Mouse (Mus musculus): Measurements from ENCODE around the gene Tas2r135.

- no peak for TF ChIP-seq MYOG (IDR thresholded peaks at IDR 0.05; ENCODE audit: control insufficient read depth in 1 of 3, insufficient read depth in 1 of 3, insufficient read length in 2 of 3, low read depth in 2 of 3)
- no peak for TF ChIP-seq MYOD1 (IDR thresholded peaks at IDR 0.05; ENCODE audit: control insufficient read depth in 1 of 3, insufficient read length in 2 of 3, low read depth in 2 of 3)
- TF ChIP-seq POLR2A (IDR thresholded peaks at IDR 0.05; ENCODE audit: insufficient read length, low read depth) = no peak
These were observed 36.2 kb downstream of the Tas2r135 start for GRCm38 (mm10) chr6:42441395-42441794.
